Mouse (Mus musculus) common myeloid progenitor, adult 5-6 weeks (primary cell): Measurements from ENCODE around the gene Stfa3. TPM values are rescaled to one million over a fixed set of nuclear protein-coding genes. Genes with fewer than 3 reads are reported as not detected.

Experiments used
- total RNA-seq: library from RNA; stranded (forward); fragments of 200-1000, 187-1606 nt; gene quantifications from 2 replicates; pipeline ENCODE4 v1.2.3, GENCODE M21; 2017

Stfa3 gene
- total RNA-seq, 1 experiment from 2014 or later = not detected

Other genes with a start within 250 kb of the Stfa3 start
- not detected in 2 replicates for gene Gm5416, start 245.0 kb downstream of the Stfa3 start, total RNA-seq
- not detected in 2 replicates for gene 2010005H15Rik, start 233.9 kb downstream of the Stfa3 start, total RNA-seq
- 0.69 TPM in 1 of 2 replicates, not detected in the other for gene Stfa1, start 178.4 kb downstream of the Stfa3 start, total RNA-seq
- not detected in 2 replicates for gene BC117090, start 121.1 kb downstream of the Stfa3 start, total RNA-seq
- gene BC100530, start 87.6 kb downstream of the Stfa3 start, total RNA-seq = not detected in 2 replicates
- not detected in 2 replicates for gene Stfa2, start 46.9 kb downstream of the Stfa3 start, total RNA-seq
- gene Casr, start 106.7 kb upstream of the Stfa3 start, total RNA-seq = not detected in 2 replicates
- 1.6 and 3.6 TPM in 2 replicates for gene Cd86, start 210.7 kb upstream of the Stfa3 start, total RNA-seq
- 0.44 TPM in 1 of 2 replicates, not detected in the other for gene Ildr1, start 238.6 kb upstream of the Stfa3 start, total RNA-seq